Mouse (Mus musculus) urinary bladder, adult 18-20 months (tissue): Measurements from ENCODE around the gene Sfswap.
"Not testable (repeated sequence)": the region's sequence is repeated elsewhere in the genome, so short reads cannot be mapped to it uniquely, and the experiment has no call there.

Source experiments
- DNase-seq, 2 experiments: peaks; one replicate each; pipeline ENCODE4 v3.0.0; 2022; ENCODE audit warnings: low spot score in 2 of 2, mixed read lengths in 2 of 2

Gene Sfswap

DNA sequence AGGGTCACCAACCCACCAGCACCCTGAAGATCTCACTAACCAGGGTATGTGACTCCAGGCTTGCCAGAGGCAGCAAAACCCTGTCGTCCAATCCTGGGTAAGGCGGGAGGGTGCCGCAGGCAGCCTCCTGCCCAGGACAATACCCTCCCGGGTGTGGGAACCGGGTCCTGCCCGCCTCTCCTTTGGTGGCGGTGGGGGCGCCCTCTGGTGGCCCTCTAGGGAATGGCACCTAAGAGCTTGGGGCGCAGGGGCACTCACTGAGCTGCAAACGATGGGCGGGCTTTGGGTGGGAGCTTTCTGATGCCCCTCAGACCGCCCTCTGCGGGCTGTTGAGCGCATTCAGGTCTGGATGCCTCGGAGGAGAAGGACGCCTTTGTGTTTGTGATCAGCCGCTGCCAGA is 85.0 kb downstream of the Sfswap start:
- DNase-seq, result peak; percentile 45 to 81

DNA sequence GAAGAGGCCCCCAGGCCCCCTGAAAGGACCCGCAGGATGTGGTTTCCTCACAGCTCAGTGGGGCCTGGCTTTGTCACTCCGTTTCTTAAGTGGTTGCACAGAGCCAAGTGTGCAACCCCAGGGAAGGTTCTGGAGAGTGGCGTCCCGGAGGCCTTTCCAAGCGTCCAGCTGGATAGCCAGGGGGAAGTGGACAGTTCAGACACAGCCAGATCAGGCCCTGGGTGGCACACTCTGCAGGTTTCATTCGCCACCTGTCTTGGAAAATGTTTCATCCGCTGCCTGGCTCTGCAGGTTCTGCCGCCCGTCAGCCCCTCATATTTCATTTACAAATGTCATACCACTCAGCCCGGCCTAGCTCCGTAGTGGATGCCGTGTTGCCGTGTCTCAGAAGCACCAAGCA is 85.5 kb downstream of the Sfswap start:
- no peak for DNase-seq

DNA sequence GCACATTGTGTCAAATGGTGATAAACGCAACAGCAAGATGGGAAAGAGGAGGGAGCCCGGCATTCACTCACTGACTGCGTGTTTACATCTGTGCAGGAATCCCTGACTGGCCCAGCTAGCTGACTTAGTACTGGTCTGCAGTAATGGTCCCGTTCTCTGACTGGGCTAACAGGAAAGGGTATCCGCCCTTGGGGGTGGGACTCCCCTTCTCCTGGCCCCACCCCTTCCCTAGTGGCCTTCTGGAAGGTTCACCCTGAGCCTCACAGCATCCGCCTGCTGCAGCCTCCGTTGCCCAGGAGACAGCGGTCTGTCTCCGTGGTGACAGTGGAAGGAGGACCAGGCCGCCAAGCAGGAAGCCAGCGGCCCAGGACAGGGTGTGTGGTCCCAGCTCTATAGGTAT is 89.9 kb downstream of the Sfswap start:
- DNase-seq, result no peak

DNA sequence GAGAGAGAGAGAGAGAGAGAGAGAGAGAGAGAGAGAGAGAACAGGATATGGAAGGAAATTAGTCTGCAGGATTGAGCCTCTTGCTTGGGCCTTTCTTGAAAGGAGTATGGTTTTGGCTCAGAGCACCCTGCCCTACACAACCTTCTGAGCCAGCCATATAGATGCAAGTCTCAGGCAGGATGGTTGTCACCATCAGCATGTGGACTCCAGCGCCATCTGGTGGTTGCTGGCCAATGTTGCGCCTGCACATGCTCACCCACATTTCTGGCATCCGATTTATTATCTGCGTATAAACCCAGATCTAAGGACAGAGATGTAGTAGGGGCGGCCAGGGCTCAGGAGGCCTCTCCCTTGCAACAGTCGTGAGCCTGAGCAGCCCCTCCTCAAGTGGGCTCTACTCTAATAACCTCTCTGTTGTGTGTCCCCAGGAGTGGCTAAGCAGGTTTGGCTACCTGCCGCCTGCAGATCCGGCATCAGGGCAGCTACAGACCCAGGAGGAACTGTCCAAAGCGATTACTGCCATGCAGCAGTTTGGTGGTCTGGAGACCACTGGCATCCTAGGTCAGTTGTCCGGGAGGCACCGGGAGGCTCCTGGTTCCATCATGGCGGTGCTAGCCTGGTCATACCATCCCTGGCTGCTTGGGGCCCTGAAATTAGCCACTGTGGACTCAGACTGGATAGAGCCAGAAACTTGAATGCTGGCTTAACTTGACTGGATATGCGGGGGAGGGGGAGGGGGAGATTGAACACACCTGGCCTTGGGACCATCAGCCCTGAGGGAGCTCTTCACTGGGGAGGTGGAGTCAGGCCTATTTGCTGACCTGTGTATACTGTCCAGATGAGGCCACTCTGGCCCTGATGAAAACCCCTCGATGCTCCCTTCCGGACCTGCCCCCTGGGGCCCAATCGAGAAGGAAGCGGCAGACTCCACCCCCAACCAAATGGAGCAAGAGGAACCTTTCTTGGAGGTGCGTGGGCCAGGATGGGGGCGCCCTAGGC is 93.4 kb downstream of the Sfswap start:
- peak; percentile 67 to 81 for DNase-seq

DNA sequence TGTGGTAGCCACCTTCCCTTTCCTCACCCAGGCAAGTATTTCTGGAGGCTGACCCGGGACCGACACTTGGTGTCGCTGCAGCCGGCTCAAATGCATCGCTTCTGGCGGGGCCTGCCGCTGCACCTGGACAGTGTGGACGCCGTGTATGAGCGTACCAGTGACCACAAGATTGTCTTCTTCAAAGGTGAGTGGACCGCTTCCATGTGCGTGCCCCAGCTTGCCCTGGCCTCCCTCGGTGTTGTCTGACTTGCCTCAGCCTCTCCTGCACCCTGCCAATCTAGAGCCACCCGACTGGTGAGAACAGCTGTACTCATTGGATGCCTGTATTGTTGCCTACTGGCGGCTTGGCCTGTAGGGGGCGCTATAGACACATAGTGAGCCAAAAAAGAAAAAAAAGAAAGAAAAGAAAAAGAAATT is 101.1 kb downstream of the Sfswap start:
- DNase-seq, result peak in 1 of 2 experiments; percentile 14

DNA sequence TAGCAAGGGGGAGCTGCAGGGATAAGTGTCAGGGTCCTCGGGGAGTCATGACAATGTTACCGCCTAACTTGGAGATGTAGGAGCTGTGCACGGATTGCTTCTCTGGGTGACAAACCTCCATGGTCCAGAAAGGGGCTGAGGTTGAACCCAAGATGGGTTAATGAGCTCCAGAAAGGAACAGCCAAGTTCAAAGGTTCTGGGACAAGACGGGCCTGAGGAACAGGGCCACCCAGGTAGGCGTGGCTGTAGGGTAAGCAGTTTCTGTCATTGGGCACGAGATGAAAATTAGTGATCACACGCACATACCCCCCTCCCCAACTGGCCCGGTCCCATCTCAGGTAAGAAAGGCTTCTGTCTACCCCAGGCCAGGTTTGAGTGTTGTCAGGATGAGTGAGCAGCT is 106.5 kb downstream of the Sfswap start:
- no peak for DNase-seq

DNA sequence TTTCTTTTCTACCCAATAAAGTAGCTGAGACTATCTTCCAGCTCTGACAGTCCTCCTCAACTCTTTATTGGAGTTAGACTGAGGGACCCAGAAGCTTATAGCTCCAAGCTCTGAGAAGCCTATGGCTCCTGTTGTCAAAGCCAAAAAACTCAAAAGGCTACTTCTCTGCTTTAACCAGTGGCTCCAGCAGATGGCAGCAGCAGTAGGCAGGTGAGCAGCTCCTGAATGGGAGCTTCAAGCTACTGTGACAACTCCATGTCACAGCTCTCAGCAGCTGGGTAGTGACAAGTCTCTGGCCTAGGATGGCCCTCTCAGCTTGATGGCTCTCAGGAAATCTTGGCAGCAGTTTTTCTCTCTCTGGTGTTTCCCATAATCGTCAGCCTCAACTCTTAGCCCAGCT is 110.0 kb downstream of the Sfswap start:
- DNase-seq, result peak in 1 of 2 experiments; percentile 53

DNA sequence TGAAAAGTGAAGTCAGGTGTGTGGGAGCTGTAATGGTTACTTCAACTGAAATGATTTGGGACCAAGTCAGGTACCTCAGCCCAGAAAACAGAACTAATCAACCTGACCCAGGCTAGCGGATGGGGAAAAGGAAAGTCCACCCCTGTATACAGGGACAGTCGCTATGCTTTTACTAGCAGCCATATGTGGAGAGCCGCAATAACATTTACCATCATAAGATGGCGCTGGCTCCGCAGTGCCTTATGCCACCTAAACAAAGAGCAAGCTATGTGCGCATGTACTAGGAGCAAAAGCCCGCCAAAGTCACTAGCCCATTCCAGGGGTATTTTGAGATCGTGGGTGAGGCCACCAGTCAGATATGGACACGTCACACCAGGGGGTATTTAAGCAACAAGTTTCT is 119.6 kb downstream of the Sfswap start:
- not testable (repeated sequence) for DNase-seq
